Mouse (Mus musculus) myocyte (in vitro differentiated cells): ENCODE results near the gene Ccdc40.

Source experiments
- CEBPB ChIP-seq: IDR thresholded peaks from 2 replicates; pipeline ENCODE4 v1.6.1; 2011; ENCODE audit warnings: mild to moderate bottlenecking, moderate library complexity; ENCODE audit not compliant: poor library complexity, insufficient read depth, severe bottlenecking
- E2F4 ChIP-seq: IDR thresholded peaks from one replicate; pipeline ENCODE4 v1.6.1; 2011; ENCODE audit warnings: mild to moderate bottlenecking, control low read depth, moderate library complexity; ENCODE audit not compliant: insufficient read depth
- MAX ChIP-seq: IDR thresholded peaks from one replicate; pipeline ENCODE4 v1.6.1; 2011; ENCODE audit warnings: low read depth, mild to moderate bottlenecking, control low read depth
- MYOD1 ChIP-seq, 3 experiments: IDR thresholded peaks; one replicate each; pipeline ENCODE4 v1.6.1; 2011; ENCODE audit warnings: control low read depth in 2 of 3, low read depth in 2 of 3, mild to moderate bottlenecking in 2 of 3, moderate library complexity in 1 of 3; ENCODE audit not compliant: insufficient read length in 2 of 3, control insufficient read depth in 1 of 3
- MYOG ChIP-seq, 3 experiments: IDR thresholded peaks; one replicate each; pipeline ENCODE4 v1.6.1; 2011; ENCODE audit warnings: control low read depth in 2 of 3, low read depth in 2 of 3, mild to moderate bottlenecking in 2 of 3; ENCODE audit not compliant: insufficient read length in 2 of 3, control insufficient read depth in 1 of 3, insufficient read depth in 1 of 3
- POLR2A ChIP-seq: IDR thresholded peaks from one replicate; pipeline ENCODE4 v1.6.1; 2011; ENCODE audit warnings: low read depth, mild to moderate bottlenecking, control low read depth, moderate library complexity; ENCODE audit not compliant: insufficient read length
- POLR2AphosphoS2 ChIP-seq: IDR thresholded peaks from one replicate; pipeline ENCODE4 v1.6.1; 2011; ENCODE audit warnings: low read depth, control low read depth; ENCODE audit not compliant: insufficient read length
- SRF ChIP-seq: IDR thresholded peaks from one replicate; pipeline ENCODE4 v1.6.1; 2011; ENCODE audit warnings: low read depth; ENCODE audit not compliant: control insufficient read depth, insufficient read length
- TCF12 ChIP-seq: IDR thresholded peaks from one replicate; pipeline ENCODE4 v1.6.1; 2011; ENCODE audit warnings: mild to moderate bottlenecking, control low read depth; ENCODE audit not compliant: poor library complexity, insufficient read depth, severe bottlenecking
- TCF3 ChIP-seq: IDR thresholded peaks from one replicate; pipeline ENCODE4 v1.6.1; 2011; ENCODE audit warnings: low read depth, control low read depth; ENCODE audit not compliant: insufficient read length
- USF1 ChIP-seq: IDR thresholded peaks from one replicate; pipeline ENCODE4 v1.6.1; 2011; ENCODE audit warnings: low read depth, mild to moderate bottlenecking, control low read depth, moderate library complexity

- TF ChIP-seq MYOD1 (IDR thresholded peaks at IDR 0.05; ENCODE audit: control insufficient read depth in 1 of 3, insufficient read length in 2 of 3, low read depth in 2 of 3) (no peak), POLR2A (no peak), POLR2AphosphoS2 (no peak), MYOG (IDR thresholded peaks at IDR 0.05; ENCODE audit: control insufficient read depth in 1 of 3, insufficient read depth in 1 of 3, insufficient read length in 2 of 3, low read depth in 2 of 3) (no peak), TCF12 (no peak), MAX (no peak), CEBPB (no peak), SRF (no peak), E2F4 (no peak), USF1 (no peak), TCF3 (no peak)
Measured at GRCm38 (mm10) chr11:119197618-119198563, 30.5 kb upstream of the Ccdc40 start.
